Mouse (Mus musculus) heart, adult 2 months (tissue): ENCODE measurements around the gene Gm48551.

Experiments
- EP300 ChIP-seq: fragments of 200-500 bp; IDR thresholded peaks from 2 replicates; pipeline ENCODE4 v1.6.1; 2011; ENCODE audit warnings: low read depth, low read length, control low read depth; ENCODE audit not compliant: insufficient read depth
- POLR2A ChIP-seq: fragments of 200-500 bp; IDR thresholded peaks from 2 replicates; pipeline ENCODE4 v1.6.1; 2011; ENCODE audit warnings: mild to moderate bottlenecking, low read depth, low read length, control low read depth; ENCODE audit not compliant: insufficient read depth

GRCm38 (mm10) chr10:81350351-81351063, 33.8 kb upstream of the Gm48551 start, which contains the start of gene Hmg20b:
- TF ChIP-seq POLR2A: 0 out of 2 replicates have a peak, but pooled peaks have one; percentile 52
- peak; percentile 69; the same call in 1 of the 2 replicates for TF ChIP-seq EP300
